In genomic region chr14:78878402-78879045, GRCm38 (mm10) we compare ENCODE assay signal across 13 mouse cellular contexts. TPM values are rescaled to one million over a fixed set of nuclear protein-coding genes. Genes with fewer than 3 reads are reported as not detected.
A peak's percentile ranks its signal among the peaks of the same experiment; 100 is the strongest.
DNase-seq lines count a peak whose midpoint lies in the region; ATAC-seq and TF ChIP-seq lines count a peak whose summit lies in the region.
"Had no signal": no experiment of that assay in that cellular context is flagged by ENCODE, and none has a peak within 500 bp of the region (broad histone marks: within the 10 kb centered on the region; RNA-seq: fewer than 3 reads in every experiment).

No protein-coding gene starts in this region.

- dilution Hi-C loops in CH12.LX (cut with MboI; ENCODE audit: extremely low pct_ligation_motif_present, extremely low pct_unique_long_range_greater_than_20kb, low sequenced_read_pairs): no loop called here

- in situ Hi-C loops in CH12.LX (cut with MboI; ENCODE audit: low pct_ligation_motif_present, low pct_unique_long_range_greater_than_20kb, low sequenced_read_pairs): no loop called here

- H3K9ac ChIP-seq in CH12.LX (ENCODE audit: insufficient read depth, low read depth): no peak overlapping the region
- no peak overlapping the region for H3K9ac ChIP-seq in forebrain, postnatal 0 days

- H3K4me3 ChIP-seq in CH12.LX (replicated peaks in 1 of 3; ENCODE audit: low read depth in 2 of 3, low read length in 2 of 3, poor library complexity in 1 of 3): no peak overlapping the region
- H3K4me3 ChIP-seq in forebrain, postnatal 0 days (ENCODE audit: low read depth, low read length): no peak overlapping the region
- H3K4me3 ChIP-seq: megakaryocyte, embryonic 14.5 days had no signal

- no peaks in the 10 kb centered on the region; the same call in 1 of the 2 replicates for H3K79me2 ChIP-seq in CH12.LX (replicated peaks; ENCODE audit: control insufficient read depth, extremely low read depth, insufficient read depth, poor library complexity, severe bottlenecking)

- no peak for TF ChIP-seq EP300 in CH12.LX (IDR thresholded peaks at IDR 0.05; ENCODE audit: low read length)

- no peak for DNase-seq in frontal cortex, postnatal 25 days (ENCODE audit: low spot score in 2 of 2)
- peak; percentile 50 for DNase-seq in layer of hippocampus, adult 9-11 months
- no peak for DNase-seq in layer of hippocampus, postnatal 14 days (ENCODE audit: low spot score in 2 of 2)
- peak; percentile 30 for DNase-seq in CH12.LX (ENCODE audit: extremely low read depth)
- no peak for DNase-seq in forebrain, postnatal 0 days
- DNase-seq in thymus, postnatal 36 days: no peak
- no peak for DNase-seq in ovary, postnatal 36 days (ENCODE audit: low spot score)
- DNase-seq: cerebellum, adult 9-11 months; gastrocnemius, postnatal 14 days; heart, postnatal 4 days; kidney, adult 9 months had no signal

- H3K36me3 ChIP-seq in CH12.LX (replicated peaks in 1 of 2; ENCODE audit: control insufficient read depth in 1 of 2, insufficient read depth in 1 of 2, low read length in 1 of 2): peaks cover 0 to 16% of the 10 kb centered on the region in 2 experiments
- H3K36me3 ChIP-seq in forebrain, postnatal 0 days (ENCODE audit: insufficient read depth): no peaks in the 10 kb centered on the region

- WGBS in forebrain, postnatal 0 days: 69% methylated on average over 13 of the region's 13 CpGs

- TF ChIP-seq RAD21 in CH12.LX (IDR thresholded peaks at IDR 0.05; ENCODE audit: low read depth, low read length): no peak

- no peak for TF ChIP-seq CTCF in CH12.LX (conservative IDR thresholded peaks at IDR 0.05 in 1 of 2, IDR thresholded peaks at IDR 0.05 in 1 of 2; ENCODE audit: low read depth in 2 of 2, low read length in 2 of 2)
- no peak for TF ChIP-seq CTCF in forebrain, postnatal 0 days (IDR thresholded peaks at IDR 0.05; ENCODE audit: low read depth)

- no peak for TF ChIP-seq POLR2A in CH12.LX (IDR thresholded peaks at IDR 0.05; ENCODE audit: low read depth, low read length)

- no peak overlapping the region for H3K27ac ChIP-seq in CH12.LX (ENCODE audit: insufficient read depth, low read depth)
- H3K27ac ChIP-seq in forebrain, postnatal 0 days (ENCODE audit: low read depth, low read length): no peak overlapping the region

- H3K4me2 ChIP-seq in CH12.LX (ENCODE audit: insufficient read depth, low read depth, poor library complexity, severe bottlenecking): no peak overlapping the region
- no peak overlapping the region for H3K4me2 ChIP-seq in forebrain, postnatal 0 days (ENCODE audit: low read depth)

- H3K4me1 ChIP-seq in CH12.LX (ENCODE audit: control insufficient read depth in 1 of 2, insufficient read depth in 2 of 2): peaks cover 0 to 18% of the 10 kb centered on the region in 2 experiments; a peak in 2 of 4 replicates
- H3K4me1 ChIP-seq in forebrain, postnatal 0 days (ENCODE audit: insufficient read depth): no peaks in the 10 kb centered on the region

- H3K27me3 ChIP-seq in CH12.LX (replicated peaks): no peaks in the 10 kb centered on the region
- H3K27me3 ChIP-seq in forebrain, postnatal 0 days (ENCODE audit: insufficient read depth, low read length): no peaks in the 10 kb centered on the region
- H3K27me3 ChIP-seq: megakaryocyte, embryonic 14.5 days had no signal

- ATAC-seq in frontal cortex, adult (ENCODE audit: low TSS enrichment): peak; percentile 44; the same call in 1 of the 2 replicates
- peak; percentile 83 for ATAC-seq in forebrain, postnatal 0 days

- no peaks in the 10 kb centered on the region for H3K9me3 ChIP-seq in CH12.LX (replicated peaks; ENCODE audit: low read length)
- H3K9me3 ChIP-seq in forebrain, postnatal 0 days (ENCODE audit: low read length): no peaks in the 10 kb centered on the region
- H3K9me3 ChIP-seq: megakaryocyte, embryonic 14.5 days had no signal

TF ChIP-seq in CH12.LX, 34 proteins besides CTCF, POLR2A, EP300 and RAD21:
- TF ChIP-seq NRF1 (IDR thresholded peaks at IDR 0.05; ENCODE audit: low read depth, low read length): no peak
- TF ChIP-seq POLR2AphosphoS2 (IDR thresholded peaks at IDR 0.05; ENCODE audit: low read depth, low read length): no peak
- no peak for TF ChIP-seq E2F4 (IDR thresholded peaks at IDR 0.05; ENCODE audit: insufficient replicate concordance, low read depth, low read length)
- no peak for TF ChIP-seq GABPA (IDR thresholded peaks at IDR 0.05; ENCODE audit: insufficient replicate concordance, low read depth, low read length)
- no peak for TF ChIP-seq ZKSCAN1 (IDR thresholded peaks at IDR 0.05; ENCODE audit: borderline replicate concordance, low read depth, low read length)
- no peak for TF ChIP-seq SMC3 (IDR thresholded peaks at IDR 0.05; ENCODE audit: low read depth, low read length)
- no peak for TF ChIP-seq USF2 (conservative IDR thresholded peaks at IDR 0.05; ENCODE audit: low read depth, low read length)
- TF ChIP-seq MYC (IDR thresholded peaks at IDR 0.05; ENCODE audit: low read depth, low read length): no peak
- no peak for TF ChIP-seq TCF12 (IDR thresholded peaks at IDR 0.05; ENCODE audit: low read depth, low read length)
- TF ChIP-seq MXI1 (IDR thresholded peaks at IDR 0.05; ENCODE audit: low read depth, low read length): no peak
- TF ChIP-seq IRF4 (IDR thresholded peaks at IDR 0.05; ENCODE audit: low read depth, low read length): no peak
- no peak for TF ChIP-seq MAFK (IDR thresholded peaks at IDR 0.05; ENCODE audit: insufficient replicate concordance, low read length)
- TF ChIP-seq JUN (IDR thresholded peaks at IDR 0.05; ENCODE audit: insufficient read depth, low read depth, low read length): no peak
- no peak for TF ChIP-seq RCOR1 (conservative IDR thresholded peaks at IDR 0.05; ENCODE audit: low read depth, low read length)
- TF ChIP-seq CHD2 (IDR thresholded peaks at IDR 0.05; ENCODE audit: low read length): no peak
- no peak for TF ChIP-seq HCFC1 (IDR thresholded peaks at IDR 0.05; ENCODE audit: low read depth, low read length)
- TF ChIP-seq USF1 (IDR thresholded peaks at IDR 0.05; ENCODE audit: low read depth, low read length): no peak
- TF ChIP-seq ZC3H11A (IDR thresholded peaks at IDR 0.05; ENCODE audit: low read depth, low read length): no peak
TF ChIP-seq in CH12.LX: peak in this region for 0.

RNA-seq across cellular contexts. Expression of gene Vwa8, which starts 29.7 kb away (rescaled TPM):
- 10 to 100 TPM; 24.2 to 24.9 TPM for total RNA-seq in layer of hippocampus, postnatal 14 days (2021)
- total RNA-seq in CH12.LX (2012; rRNA removed): 13.9 and 15.9 TPM in 2 replicates
- 11.0 and 12.4 TPM in 2 replicates for total RNA-seq in CH12.LX (2014; rRNA removed)
- 17.5 and 18.3 TPM in 2 replicates for polyA plus RNA-seq in CH12.LX (2012; ENCODE audit: insufficient read length, low read depth)
- total RNA-seq in forebrain, postnatal 0 days (2014; rRNA removed): 11.6 and 13.9 TPM in 2 replicates
- polyA plus RNA-seq in forebrain, postnatal 0 days (2015; fragmentation: Nextera tagmentation; extraction: Ambion mirVana): 4.7 and 5.1 TPM in 2 replicates

Comparison
In these comparisons a context has a peak if more than half of its experiments do, and no peak if none do; other contexts are left out.
1. DNase-seq: peak in layer of hippocampus, adult 9-11 months (single experiment) and CH12.LX (single experiment); none in frontal cortex, postnatal 25 days (0 of 2), layer of hippocampus, postnatal 14 days (0 of 2), forebrain, postnatal 0 days (single experiment), thymus, postnatal 36 days (0 of 2) and ovary, postnatal 36 days (single experiment).